Mouse (Mus musculus) hindbrain, embryonic 15.5 days (tissue): ENCODE data around the gene Cabp1. TPM values are rescaled to one million over a fixed set of nuclear protein-coding genes. Genes with fewer than 3 reads are reported as not detected.
"Not testable (repeated sequence)": the region's sequence is repeated elsewhere in the genome, so short reads cannot be mapped to it uniquely, and the experiment has no call there.

Experiments used
- ATAC-seq: fragments of 200-750 bp; cut with Nextera tagmentation; 2 replicates; pipeline ENCODE4 v1.8.0; 2017; ENCODE audit warnings: low read depth, moderate number of reproducible peaks, moderate TSS enrichment; ENCODE audit not compliant: low FRiP score
- H3K27ac ChIP-seq: fragments of 300-500 bp; sonication (generic); replicated peaks from 2 replicates; pipeline ENCODE4 v1.5.1; 2015; ENCODE audit warnings: mild to moderate bottlenecking, inconsistent platforms
- H3K27me3 ChIP-seq: fragments of 300-500 bp; sonication (generic); 2 replicates; pipeline ENCODE4 v1.6.1; 2015; ENCODE audit warnings: control low read depth, inconsistent platforms
- H3K36me3 ChIP-seq: fragments of 300-500 bp; sonication (generic); 2 replicates; pipeline ENCODE4 v1.6.1; 2015; ENCODE audit warnings: control low read depth, inconsistent platforms
- H3K4me1 ChIP-seq: fragments of 300-500 bp; sonication (generic); replicated peaks from 2 replicates; pipeline ENCODE4 v1.6.1; 2015; ENCODE audit warnings: control low read depth, inconsistent platforms
- H3K4me2 ChIP-seq: fragments of 300-500 bp; sonication (generic); 2 replicates; pipeline ENCODE4 v1.6.1; 2015; ENCODE audit warnings: moderate library complexity, mild to moderate bottlenecking, inconsistent platforms
- H3K4me3 ChIP-seq: fragments of 300-500 bp; sonication (generic); 2 replicates; pipeline ENCODE4 v1.5.1; 2015; ENCODE audit warnings: mild to moderate bottlenecking, inconsistent platforms
- H3K9ac ChIP-seq: fragments of 300-500 bp; sonication (generic); 2 replicates; pipeline ENCODE4 v1.6.1; 2015; ENCODE audit warnings: inconsistent platforms
- H3K9me3 ChIP-seq: fragments of 300-500 bp; sonication (generic); 2 replicates; pipeline ENCODE4 v1.6.1; 2016; ENCODE audit warnings: control low read depth, inconsistent platforms
- WGBS: fragments of 180-500 bp; shearing (Covaris S2); methylation state at CpG from one replicate; pipeline ENCODE4 v1.1.7; 2015; 5-methylcytosine and 5-hydroxymethylcytosine counted together
- polyA plus RNA-seq: library from polyadenylated mRNA; unstranded; fragments of >200 nt; fragmentation: Nextera tagmentation; extraction: Ambion mirVana; gene quantifications from 2 replicates; pipeline ENCODE4 v1.2.1, GENCODE M21; 2015

Cabp1 gene
- polyA plus RNA-seq, 1 experiment from 2014 or later = 14.2 TPM

DNA sequence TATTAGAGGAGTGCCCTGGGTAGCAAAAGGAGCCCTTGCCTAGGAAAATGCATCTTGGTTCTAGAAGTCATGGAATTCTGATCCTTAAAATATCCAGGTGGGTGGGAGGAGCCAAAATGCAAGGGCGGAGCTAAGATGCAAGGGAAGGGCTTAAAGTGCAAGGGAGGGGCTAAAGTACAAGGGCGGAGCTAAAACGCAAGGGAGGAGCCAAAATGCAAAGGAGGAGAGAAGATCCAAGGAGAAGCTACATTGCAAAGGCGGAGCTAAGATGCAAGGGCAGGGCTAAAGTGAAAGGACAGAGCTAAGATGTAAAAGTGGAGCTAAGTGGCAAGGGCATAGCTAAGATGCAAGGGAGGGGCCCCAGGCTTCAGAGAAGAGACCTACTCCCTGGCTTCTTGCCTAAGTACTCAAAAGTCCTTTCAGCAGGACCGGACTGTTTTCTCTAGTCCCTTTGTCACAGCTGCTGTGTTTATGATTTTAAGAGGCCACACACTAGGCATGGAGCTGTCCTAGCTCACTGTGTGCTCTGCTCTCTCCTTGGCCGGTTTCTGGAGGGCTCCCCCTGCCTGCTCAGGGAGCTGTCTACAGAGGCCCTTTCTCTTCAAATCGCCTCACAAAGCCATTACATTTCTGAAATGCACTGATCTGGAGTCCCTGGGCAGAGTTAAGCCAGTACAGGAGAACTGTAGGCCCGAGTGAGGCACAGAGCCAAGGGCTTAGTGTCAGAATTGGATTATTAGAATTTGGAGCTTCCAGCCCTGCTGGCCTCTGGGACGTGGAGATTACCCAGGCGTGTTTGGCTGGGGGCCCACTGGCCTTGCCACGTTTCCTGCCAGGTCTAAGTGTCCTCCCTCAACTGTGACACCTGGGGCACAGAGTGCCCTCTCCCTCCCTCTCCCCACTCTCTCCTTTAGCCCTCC lies 28.0 kb downstream of the Cabp1 start:
- no peak for ATAC-seq
- peaks cover 15% of the 10 kb centered on the region; the same call in 1 of the 2 replicates for H3K4me1 ChIP-seq
- WGBS = 49% methylated on average over 11 of the region's 11 CpGs
- no peak overlapping the region for H3K4me3 ChIP-seq
- H3K36me3 ChIP-seq = no peaks in the 10 kb centered on the region
- no peaks in the 10 kb centered on the region for H3K9me3 ChIP-seq
- peak overlapping the region; percentile 55; the same call in 1 of the 2 replicates for H3K27ac ChIP-seq
- H3K9ac ChIP-seq = no peak overlapping the region
- H3K27me3 ChIP-seq = no peaks in the 10 kb centered on the region
- H3K4me2 ChIP-seq = no peak overlapping the region

DNA sequence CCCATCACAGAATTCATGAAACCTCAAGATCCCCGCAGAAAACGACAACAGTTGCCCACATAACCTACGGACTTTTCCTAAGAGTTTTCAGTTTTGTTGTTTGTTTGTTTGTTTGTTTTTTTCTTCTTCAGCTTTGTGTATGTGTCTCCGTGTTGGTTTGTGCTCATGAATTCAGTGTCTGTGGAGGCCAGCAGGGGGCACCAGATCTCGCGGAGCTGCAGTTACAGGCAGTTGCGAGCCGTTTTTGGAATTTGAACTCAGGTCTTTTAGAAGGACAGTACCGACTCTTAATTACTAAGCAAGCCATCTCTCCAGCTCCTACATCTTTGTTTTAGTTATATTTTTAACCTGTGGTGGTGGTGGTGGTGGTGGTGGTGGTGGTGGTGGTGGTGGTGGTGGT lies 28.8 kb downstream of the Cabp1 start:
- H3K9ac ChIP-seq = no peak overlapping the region
- no peak overlapping the region for H3K27ac ChIP-seq
- H3K4me3 ChIP-seq = no peak overlapping the region
- 61% methylated on average over 9 of the region's 9 CpGs for WGBS
- H3K4me2 ChIP-seq = no peak overlapping the region
- no peak for ATAC-seq
- no peaks in the 10 kb centered on the region for H3K36me3 ChIP-seq
- no peaks in the 10 kb centered on the region for H3K27me3 ChIP-seq
- peaks cover 15% of the 10 kb centered on the region for H3K4me1 ChIP-seq
- no peaks in the 10 kb centered on the region for H3K9me3 ChIP-seq

GRCm38 (mm10) chr5:115164446-115164845 lies 29.7 kb downstream of the Cabp1 start:
- not testable (repeated sequence) for H3K36me3 ChIP-seq, ATAC-seq, H3K27ac ChIP-seq, H3K9me3 ChIP-seq, H3K4me3 ChIP-seq, H3K4me2 ChIP-seq, H3K9ac ChIP-seq, H3K27me3 ChIP-seq
- WGBS = 81% methylated on average over 4 of the region's 4 CpGs
- H3K4me1 ChIP-seq = peaks cover 16% of the 10 kb centered on the region

DNA sequence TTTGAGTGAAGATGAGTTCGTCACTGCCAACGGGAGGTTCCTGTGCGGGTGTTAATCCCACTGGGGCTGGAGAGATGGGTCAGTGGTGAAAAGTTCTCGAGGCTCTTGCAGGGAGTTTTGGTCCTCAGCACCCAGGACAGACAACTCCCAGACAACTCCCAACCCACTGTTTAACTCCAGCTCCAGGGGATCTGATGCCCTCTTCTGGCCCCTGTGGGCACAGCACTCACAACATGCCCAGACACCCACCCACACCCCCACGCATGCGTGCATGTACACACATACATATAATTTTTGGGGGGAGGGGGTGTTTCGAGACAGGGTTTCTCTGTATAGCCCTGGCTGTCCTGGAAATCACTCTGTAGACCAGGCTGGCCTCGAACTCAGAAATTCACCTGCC lies 30.6 kb downstream of the Cabp1 start:
- H3K9ac ChIP-seq = no peak overlapping the region
- no peak overlapping the region for H3K4me2 ChIP-seq
- H3K4me1 ChIP-seq = peaks cover 18% of the 10 kb centered on the region
- no peaks in the 10 kb centered on the region for H3K36me3 ChIP-seq
- H3K9me3 ChIP-seq = no peaks in the 10 kb centered on the region
- no peaks in the 10 kb centered on the region for H3K27me3 ChIP-seq
- 36% methylated on average over 8 of the region's 8 CpGs for WGBS
- no peak overlapping the region for H3K27ac ChIP-seq
- no peak for ATAC-seq
- no peak overlapping the region for H3K4me3 ChIP-seq

GRCm38 (mm10) chr5:115161940-115162279 lies 32.3 kb downstream of the Cabp1 start:
- WGBS = 80% methylated on average over 1 of the region's 1 CpGs
- not testable (repeated sequence) for ATAC-seq

DNA sequence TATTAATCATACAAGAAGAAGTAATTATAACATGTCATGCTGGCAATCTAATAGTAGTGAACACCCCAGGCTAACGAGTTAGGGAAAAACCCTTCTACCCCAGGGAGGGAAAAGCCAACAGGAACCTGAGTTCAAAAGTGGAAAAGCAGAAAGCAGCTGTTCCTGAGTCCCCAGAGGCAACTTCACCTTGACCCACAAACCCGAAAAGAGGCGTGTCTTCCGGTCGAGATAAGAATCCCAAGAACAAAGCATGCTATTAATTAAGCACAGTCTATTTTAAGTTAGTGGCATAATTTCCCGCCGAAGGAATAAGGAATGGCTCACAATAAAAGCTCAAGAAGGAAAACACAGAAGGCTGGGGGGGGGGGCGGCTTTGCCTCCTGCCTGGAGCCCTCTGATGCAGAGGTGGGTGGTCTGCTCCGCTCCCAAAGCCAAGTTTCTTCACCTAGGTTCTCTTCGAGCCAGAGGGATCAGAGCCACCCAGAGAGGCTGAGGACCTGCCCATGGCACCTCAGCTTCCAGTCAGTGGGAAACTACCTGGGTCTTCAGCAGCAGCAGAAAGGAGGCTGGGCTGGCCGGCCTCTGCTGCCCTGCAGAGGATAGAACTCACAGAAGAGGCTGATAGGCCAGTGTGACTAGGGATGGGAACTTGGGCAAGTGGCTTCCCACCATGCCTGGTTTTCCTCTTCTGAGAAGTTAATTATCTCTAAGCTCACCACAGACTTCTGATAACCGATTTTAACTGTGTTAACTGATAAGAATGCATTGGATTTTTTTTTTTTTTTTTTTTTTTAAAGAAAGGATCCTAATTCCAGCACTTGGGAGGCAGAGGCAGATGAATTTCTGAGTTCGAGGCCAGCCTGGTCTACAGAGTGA lies 32.9 kb downstream of the Cabp1 start:
- 51% methylated on average over 13 of the region's 13 CpGs for WGBS
- ATAC-seq = no peak

More at GRCm38 (mm10) chr5:115161940-115162279, 32.3 kb downstream of the Cabp1 start:
- H3K27ac ChIP-seq, H3K36me3 ChIP-seq, H3K9me3 ChIP-seq, H3K9ac ChIP-seq, H3K27me3 ChIP-seq, H3K4me2 ChIP-seq, H3K4me3 ChIP-seq: not testable (repeated sequence)
- H3K4me1 ChIP-seq = peaks cover 24% of the 10 kb centered on the region

DNA sequence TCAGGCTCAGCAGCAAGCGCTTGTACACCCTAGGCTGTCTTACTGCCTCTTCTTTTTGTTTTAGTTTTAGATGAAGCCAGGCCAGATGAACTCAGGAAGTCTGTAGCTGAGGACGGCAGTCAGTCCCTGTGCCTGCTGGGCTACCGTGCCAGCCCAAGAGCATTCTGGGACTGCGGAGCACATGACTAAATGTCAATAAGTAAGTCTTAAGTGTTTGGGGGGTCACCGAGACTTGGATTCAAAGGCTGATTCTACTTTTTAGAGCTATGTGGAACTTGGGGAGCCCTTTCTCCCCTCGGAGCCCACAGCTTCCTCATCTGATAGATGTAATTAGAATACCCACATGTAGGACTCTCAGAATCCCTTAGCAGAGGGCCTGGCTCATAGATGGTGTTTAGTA lies 33.5 kb downstream of the Cabp1 start:
- no peaks in the 10 kb centered on the region for H3K9me3 ChIP-seq
- no peak overlapping the region for H3K9ac ChIP-seq
- ATAC-seq = no peak
- no peak overlapping the region for H3K27ac ChIP-seq
- no peak overlapping the region for H3K4me2 ChIP-seq
- peaks cover 31% of the 10 kb centered on the region for H3K4me1 ChIP-seq
- no peaks in the 10 kb centered on the region for H3K27me3 ChIP-seq
- 73% methylated on average over 6 of the region's 6 CpGs for WGBS
- no peaks in the 10 kb centered on the region for H3K36me3 ChIP-seq
- no peak overlapping the region for H3K4me3 ChIP-seq

More for the DNA sequence above, 32.9 kb downstream of the Cabp1 start:
- no peaks in the 10 kb centered on the region for H3K9me3 ChIP-seq
- no peaks in the 10 kb centered on the region for H3K27me3 ChIP-seq
- H3K4me3 ChIP-seq = no peak overlapping the region
- no peak overlapping the region for H3K4me2 ChIP-seq
- H3K9ac ChIP-seq = no peak overlapping the region
- H3K4me1 ChIP-seq = peaks cover 30% of the 10 kb centered on the region
- H3K27ac ChIP-seq = no peak overlapping the region
- no peaks in the 10 kb centered on the region for H3K36me3 ChIP-seq

DNA sequence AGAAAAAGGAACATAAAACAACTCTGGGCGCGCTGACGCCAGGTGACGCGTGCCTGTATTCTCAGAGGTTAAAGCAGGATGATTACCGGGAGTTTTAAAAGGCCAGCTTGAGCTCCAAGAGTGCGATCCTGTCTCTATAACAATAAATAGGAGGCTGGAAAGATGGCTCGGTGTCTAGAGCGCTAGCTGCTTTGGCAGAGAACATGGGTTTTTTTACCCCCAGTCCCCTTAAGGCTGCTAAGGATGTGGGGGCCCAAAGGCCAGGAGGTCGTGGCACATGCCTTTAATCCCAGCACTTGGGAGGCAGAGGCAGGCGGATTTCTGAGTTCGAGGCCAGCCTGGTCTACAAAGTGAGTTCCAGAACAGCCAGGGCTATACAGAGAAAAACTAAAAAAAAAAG lies 35.0 kb downstream of the Cabp1 start:
- Histone ChIP-seq H3K4me2 (peak overlapping the region; percentile 92), H3K36me3 (no peaks in the 10 kb centered on the region), H3K9me3 (no peaks in the 10 kb centered on the region), H3K4me1 (peaks cover 46% of the 10 kb centered on the region), H3K4me3 (peak overlapping the region; percentile 76), H3K9ac (peak overlapping the region; percentile 81), H3K27me3 (no peaks in the 10 kb centered on the region), H3K27ac (peak overlapping the region; percentile 98)
- ATAC-seq = no peak
- WGBS = 27% methylated on average over 12 of the region's 12 CpGs

- H3K4me1 ChIP-seq = peaks cover 53% of the 10 kb centered on the region
Observed at GRCm38 (mm10) chr5:115158040-115158983, 35.9 kb downstream of the Cabp1 start, which contains the start of gene Mlec. Gene Mlec, minus strand, starts transcription at chr5:115158179.

DNA sequence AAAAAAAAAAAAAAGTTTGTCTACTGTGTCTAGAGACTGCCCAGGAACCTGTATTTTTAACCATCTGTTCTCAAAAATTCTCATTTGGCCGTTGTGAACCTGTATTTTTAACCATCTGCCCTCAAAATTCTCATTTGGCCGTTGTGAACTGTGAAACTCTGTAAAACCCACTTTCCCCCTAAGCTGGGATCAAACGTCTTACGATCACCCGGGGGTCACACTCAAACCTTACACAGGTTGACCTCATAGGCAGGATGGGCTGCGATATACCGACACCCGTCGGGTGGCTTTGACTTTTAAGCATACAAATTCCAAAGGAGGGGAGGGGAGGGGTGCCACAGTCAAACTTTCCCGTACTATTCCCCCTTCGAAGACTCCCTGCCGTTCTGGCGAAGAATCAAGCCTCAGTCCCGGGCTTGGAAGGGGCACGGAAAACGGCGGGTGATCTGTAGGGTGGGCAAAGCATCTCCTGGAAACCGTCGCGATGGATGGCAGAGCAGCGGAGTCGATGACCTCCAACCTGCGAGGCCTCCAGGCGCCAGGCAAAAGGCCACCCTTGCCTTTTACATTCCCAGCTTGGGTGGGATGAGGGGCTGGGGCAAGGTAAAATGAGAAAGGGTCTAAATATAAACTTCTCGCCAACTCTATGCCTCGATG lies 37.1 kb downstream of the Cabp1 start:
- H3K9ac ChIP-seq = peak overlapping the region; percentile 81

More at GRCm38 (mm10) chr5:115158040-115158983, 35.9 kb downstream of the Cabp1 start, which contains the start of gene Mlec:
- peak within 1 kb of the TSS; percentile 81 for H3K9ac ChIP-seq
- peak; percentile 97 for ATAC-seq
- H3K27me3 ChIP-seq = no peaks in the 10 kb centered on the region
- WGBS = under 1% methylated on average over 77 of the region's 78 CpGs
- H3K27ac ChIP-seq = peak within 1 kb of the TSS; percentile 98
- no peaks in the 10 kb centered on the region for H3K36me3 ChIP-seq
- H3K4me3 ChIP-seq = peak within 1 kb of the TSS; percentile 76
- peak within 1 kb of the TSS; percentile 92 for H3K4me2 ChIP-seq
- no peaks in the 10 kb centered on the region for H3K9me3 ChIP-seq

GRCm38 (mm10) chr5:115156401-115156800 lies 37.8 kb downstream of the Cabp1 start:
- H3K9ac ChIP-seq = peak overlapping the region; percentile 15; the same call in 1 of the 2 replicates
- ATAC-seq = no peak
- no peak overlapping the region for H3K27ac ChIP-seq
- no peaks in the 10 kb centered on the region for H3K36me3 ChIP-seq
- peaks cover 62% of the 10 kb centered on the region for H3K4me1 ChIP-seq
- H3K4me2 ChIP-seq = peak overlapping the region; percentile 92
- H3K9me3 ChIP-seq = no peaks in the 10 kb centered on the region
- peak overlapping the region; percentile 76 for H3K4me3 ChIP-seq
- no peaks in the 10 kb centered on the region for H3K27me3 ChIP-seq
- WGBS = 67% methylated on average over 7 of the region's 7 CpGs

More for the DNA sequence above, 37.1 kb downstream of the Cabp1 start:
- WGBS = 3% methylated on average over 26 of the region's 26 CpGs
- ATAC-seq = no peak
- Histone ChIP-seq H3K4me3 (peak overlapping the region; percentile 76), H3K27ac (peak overlapping the region; percentile 98; the same call in 1 of the 2 replicates), H3K4me1 (peaks cover 64% of the 10 kb centered on the region), H3K4me2 (peak overlapping the region; percentile 92), H3K27me3 (no peaks in the 10 kb centered on the region), H3K9me3 (no peaks in the 10 kb centered on the region), H3K36me3 (no peaks in the 10 kb centered on the region)
